Mouse (Mus musculus) gastrocnemius, postnatal 25 days (tissue): ENCODE measurements around the gene Phtf1. TPM values are rescaled to one million over a fixed set of nuclear protein-coding genes. Genes with fewer than 3 reads are reported as not detected.

Experiments
- DNase-seq: peaks from one replicate; pipeline ENCODE4 v3.0.0; 2022
- total RNA-seq, 2 experiments: library from RNA; stranded (reverse); gene quantifications; 1 replicate in 1 of 2; 2 replicates in 1 of 2; pipeline ENCODE4 v1.2.3; 2021

Phtf1 gene
- total RNA-seq, 2 experiments from 2014 or later, result 4.2 to 5.8 TPM

- no peak for DNase-seq
Measured at GRCm38 (mm10) chr3:104020101-104020500, 52.2 kb downstream of the Phtf1 start.

GRCm38 (mm10) chr3:104026938-104027337, 59.0 kb downstream of the Phtf1 start:
- DNase-seq, result no peak

GRCm38 (mm10) chr3:104032086-104032485, 64.2 kb downstream of the Phtf1 start:
- DNase-seq, result no peak

GRCm38 (mm10) chr3:104032747-104033146, 64.8 kb downstream of the Phtf1 start:
- no peak for DNase-seq

- no peak for DNase-seq
Measured at GRCm38 (mm10) chr3:104059001-104059622, 91.2 kb downstream of the Phtf1 start.

GRCm38 (mm10) chr3:104069395-104069794, 101.5 kb downstream of the Phtf1 start:
- no peak for DNase-seq

Other genes starting within 250 kb of the Phtf1 start
- 1 to 10 TPM; 5.2 TPM for gene Olfml3, start 230.1 kb upstream of the Phtf1 start, total RNA-seq
- gene Gm10964, start 228.7 kb upstream of the Phtf1 start, total RNA-seq, result not detected
- gene Hipk1, start 176.5 kb upstream of the Phtf1 start, total RNA-seq, result 10 to 100 TPM; 53.5 to 56.8 TPM
- gene Dclre1b, start 158.7 kb upstream of the Phtf1 start, total RNA-seq, result 1 to 10 TPM; 2.8 to 5.0 TPM
- 10 to 100 TPM in 1 of 2 experiments, 1 to 10 TPM in 1; 7.0 to 11.5 TPM for gene Ap4b1, start 158.6 kb upstream of the Phtf1 start, total RNA-seq
- gene Gm43064, start 158.5 kb upstream of the Phtf1 start, total RNA-seq, result under 1 TPM; 0.29 to 0.43 TPM
- under 1 TPM; 0.56 to 0.70 TPM for gene Bcl2l15, start 135.5 kb upstream of the Phtf1 start, total RNA-seq
- gene Ptpn22, start 108.3 kb upstream of the Phtf1 start, total RNA-seq, result under 1 TPM; 0.20 to 0.80 TPM
- gene Rsbn1, start 54.0 kb upstream of the Phtf1 start, total RNA-seq, result 1 to 10 TPM; 5.3 to 5.4 TPM